Mouse (Mus musculus) neural tube, embryonic 11.5 days (tissue): ENCODE results near the gene Maz. TPM values are rescaled to one million over a fixed set of nuclear protein-coding genes. Genes with fewer than 3 reads are reported as not detected.
A peak's percentile ranks its signal among the peaks of the same experiment; 100 is the strongest.

Experiments used
- ATAC-seq: fragments of 200-750 bp; cut with Nextera tagmentation; 2 replicates; pipeline ENCODE4 v1.8.0; 2017; ENCODE audit warnings: moderate number of reproducible peaks, mild to moderate bottlenecking, moderate TSS enrichment, moderate library complexity; ENCODE audit not compliant: insufficient read depth, low FRiP score, low TSS enrichment
- DNase-seq: peaks from one replicate; pipeline ENCODE4 v3.0.0-alpha.2; 2015; ENCODE audit warnings: low spot score
- H3K27ac ChIP-seq: fragments of 300-500 bp; sonication (generic); 2 replicates; pipeline ENCODE4 v1.5.1; 2014; ENCODE audit warnings: low read depth, mild to moderate bottlenecking, low read length
- H3K27me3 ChIP-seq: fragments of 300-500 bp; sonication (generic); 2 replicates; pipeline ENCODE4 v1.6.1; 2014; ENCODE audit warnings: mild to moderate bottlenecking, low read length, mixed read lengths; ENCODE audit not compliant: control insufficient read depth, insufficient read depth
- H3K36me3 ChIP-seq: fragments of 300-500 bp; sonication (generic); 2 replicates; pipeline ENCODE4 v1.6.1; 2014; ENCODE audit warnings: mild to moderate bottlenecking, low read length, moderate library complexity, mixed read lengths; ENCODE audit not compliant: control insufficient read depth, insufficient read depth
- H3K4me1 ChIP-seq: fragments of 300-500 bp; sonication (generic); 2 replicates; pipeline ENCODE4 v1.6.1; 2014; ENCODE audit warnings: low read length, mixed read lengths; ENCODE audit not compliant: control insufficient read depth, insufficient read depth
- H3K4me2 ChIP-seq: fragments of 300-500 bp; sonication (generic); 2 replicates; pipeline ENCODE4 v1.6.1; 2014; ENCODE audit warnings: low read depth, mild to moderate bottlenecking, moderate library complexity
- H3K4me3 ChIP-seq: fragments of 300-500 bp; sonication (generic); 2 replicates; pipeline ENCODE4 v1.5.1; 2014; ENCODE audit warnings: low read depth, low read length
- H3K9ac ChIP-seq: fragments of 300-500 bp; sonication (generic); 2 replicates; pipeline ENCODE4 v1.6.1; 2014; ENCODE audit warnings: mild to moderate bottlenecking, low read length
- H3K9me3 ChIP-seq: fragments of 300-500 bp; sonication (generic); 2 replicates; pipeline ENCODE4 v1.6.1; 2016; ENCODE audit warnings: low read length; ENCODE audit not compliant: control insufficient read depth
- WGBS: fragments of 180-500 bp; shearing (Covaris S2); extraction: QIAGEN DNeasy Blood & Tissue Kit; methylation state at CpG from one replicate; pipeline ENCODE4 v1.1.7; 2014; 5-methylcytosine and 5-hydroxymethylcytosine counted together
- polyA plus RNA-seq: library from polyadenylated mRNA; unstranded; fragments of >200 nt; fragmentation: Nextera tagmentation; extraction: Ambion mirVana; gene quantifications from 2 replicates; pipeline ENCODE4 v1.2.1, GENCODE M21; 2014

Maz gene
- 90.8 and 94.5 TPM in 2 replicates for polyA plus RNA-seq

GRCm38 (mm10) chr7:127026984-127027726, at the start of gene Maz:
TSS of gene Maz (minus strand) at chr7:127027037.
- DNase-seq = peak; percentile 100
- no peaks in the 10 kb centered on the region for H3K9me3 ChIP-seq
- peaks cover 34% of the 10 kb centered on the region for H3K4me1 ChIP-seq
- H3K9ac ChIP-seq = peak within 1 kb of the TSS; percentile 99
- peak within 1 kb of the TSS; percentile 99 for H3K27ac ChIP-seq
- H3K36me3 ChIP-seq = peaks cover 23% of the 10 kb centered on the region
- peak; percentile 88 for ATAC-seq
- peak within 1 kb of the TSS; percentile 99 for H3K4me3 ChIP-seq
- no peaks in the 10 kb centered on the region for H3K27me3 ChIP-seq
- WGBS = 2% methylated on average over 34 of the region's 63 CpGs
- peak within 1 kb of the TSS; percentile 98 for H3K4me2 ChIP-seq

GRCm38 (mm10) chr7:127076188-127076587, 49.4 kb upstream of the Maz start:
- no peaks in the 10 kb centered on the region for H3K27me3 ChIP-seq
- H3K36me3 ChIP-seq = no peaks in the 10 kb centered on the region
- H3K4me1 ChIP-seq = no peaks in the 10 kb centered on the region
- no peak overlapping the region for H3K4me2 ChIP-seq
- no peak for ATAC-seq
- no peak overlapping the region for H3K9ac ChIP-seq
- H3K9me3 ChIP-seq = no peaks in the 10 kb centered on the region
- no peak for DNase-seq
- no peak overlapping the region for H3K4me3 ChIP-seq
- H3K27ac ChIP-seq = no peak overlapping the region
- 94% methylated on average over 5 of the region's 5 CpGs for WGBS

- WGBS = 93% methylated on average over 4 of the region's 4 CpGs
- H3K9me3 ChIP-seq = no peaks in the 10 kb centered on the region
- no peak overlapping the region for H3K9ac ChIP-seq
- no peak overlapping the region for H3K4me3 ChIP-seq
- no peaks in the 10 kb centered on the region for H3K27me3 ChIP-seq
- DNase-seq (no peak), ATAC-seq (no peak)
- no peak overlapping the region for H3K4me2 ChIP-seq
- no peak overlapping the region for H3K27ac ChIP-seq
- no peaks in the 10 kb centered on the region for H3K36me3 ChIP-seq
- H3K4me1 ChIP-seq = no peaks in the 10 kb centered on the region
These were observed 46.4 kb upstream of the Maz start for GRCm38 (mm10) chr7:127073221-127073620.

- DNase-seq = no peak
- Histone ChIP-seq H3K4me1 (no peaks in the 10 kb centered on the region), H3K4me3 (no peak overlapping the region), H3K36me3 (no peaks in the 10 kb centered on the region), H3K9ac (no peak overlapping the region), H3K4me2 (no peak overlapping the region), H3K27ac (no peak overlapping the region), H3K27me3 (no peaks in the 10 kb centered on the region), H3K9me3 (no peaks in the 10 kb centered on the region)
- 76% methylated on average over 4 of the region's 4 CpGs for WGBS
- ATAC-seq = no peak
These were observed 44.1 kb upstream of the Maz start for GRCm38 (mm10) chr7:127070871-127071413.

- no peak overlapping the region for H3K4me3 ChIP-seq
These were observed 39.5 kb upstream of the Maz start for GRCm38 (mm10) chr7:127066317-127066716.

GRCm38 (mm10) chr7:127065538-127065937, 38.7 kb upstream of the Maz start:
- no peak for DNase-seq
- 86% methylated on average over 6 of the region's 6 CpGs for WGBS

More at GRCm38 (mm10) chr7:127066317-127066716, 39.5 kb upstream of the Maz start:
- H3K27me3 ChIP-seq = no peaks in the 10 kb centered on the region
- no peaks in the 10 kb centered on the region for H3K36me3 ChIP-seq
- WGBS = 77% methylated on average over 4 of the region's 4 CpGs
- ATAC-seq = no peak
- H3K9ac ChIP-seq = no peak overlapping the region
- H3K4me2 ChIP-seq = no peak overlapping the region
- no peak overlapping the region for H3K27ac ChIP-seq
- no peaks in the 10 kb centered on the region for H3K9me3 ChIP-seq
- no peaks in the 10 kb centered on the region for H3K4me1 ChIP-seq
- DNase-seq = no peak

GRCm38 (mm10) chr7:127055026-127055585, 28.3 kb upstream of the Maz start:
- Histone ChIP-seq H3K27me3 (no peaks in the 10 kb centered on the region), H3K4me2 (no peak overlapping the region), H3K9ac (no peak overlapping the region), H3K9me3 (no peaks in the 10 kb centered on the region), H3K36me3 (no peaks in the 10 kb centered on the region), H3K27ac (no peak overlapping the region), H3K4me3 (no peak overlapping the region), H3K4me1 (no peaks in the 10 kb centered on the region)
- 73% methylated on average over 5 of the region's 5 CpGs for WGBS
- DNase-seq (no peak), ATAC-seq (no peak)

More at GRCm38 (mm10) chr7:127065538-127065937, 38.7 kb upstream of the Maz start:
- Histone ChIP-seq H3K4me1 (no peaks in the 10 kb centered on the region), H3K4me3 (no peak overlapping the region), H3K9me3 (no peaks in the 10 kb centered on the region), H3K9ac (no peak overlapping the region), H3K27ac (no peak overlapping the region), H3K4me2 (no peak overlapping the region), H3K27me3 (no peaks in the 10 kb centered on the region), H3K36me3 (no peaks in the 10 kb centered on the region)
- no peak for ATAC-seq

- Histone ChIP-seq H3K9me3 (no peaks in the 10 kb centered on the region), H3K27ac (0 out of 2 replicates have a peak within 1 kb of the TSS, but pooled peaks have one; percentile 17)
These were observed 15.2 kb upstream of the Maz start, which contains the start of gene Kif22 for GRCm38 (mm10) chr7:127041851-127042672. TSS of gene Kif22 (minus strand) at chr7:127042471.

More at GRCm38 (mm10) chr7:127041851-127042672, 15.2 kb upstream of the Maz start, which contains the start of gene Kif22:
- WGBS = under 1% methylated on average over 53 of the region's 53 CpGs
- ATAC-seq (peak; percentile 81), DNase-seq (peak; percentile 90)
- Histone ChIP-seq H3K9ac (peak within 1 kb of the TSS; percentile 81), H3K4me1 (peaks cover 4% of the 10 kb centered on the region; the same call in 1 of the 2 replicates), H3K4me2 (peak within 1 kb of the TSS; percentile 85), H3K36me3 (no peaks in the 10 kb centered on the region), H3K27me3 (no peaks in the 10 kb centered on the region), H3K4me3 (peak within 1 kb of the TSS; percentile 94)
